Mouse (Mus musculus) cerebellum, postnatal 4 days (tissue): ENCODE measurements around the gene Lce1f.
"Not testable (repeated sequence)": the region's sequence is repeated elsewhere in the genome, so short reads cannot be mapped to it uniquely, and the experiment has no call there.

Experiments
- DNase-seq, 2 experiments: peaks; one replicate each; pipeline ENCODE4 v3.0.0; 2022; ENCODE audit warnings: low spot score in 2 of 2, mixed read lengths in 1 of 2

Gene Lce1f

DNA sequence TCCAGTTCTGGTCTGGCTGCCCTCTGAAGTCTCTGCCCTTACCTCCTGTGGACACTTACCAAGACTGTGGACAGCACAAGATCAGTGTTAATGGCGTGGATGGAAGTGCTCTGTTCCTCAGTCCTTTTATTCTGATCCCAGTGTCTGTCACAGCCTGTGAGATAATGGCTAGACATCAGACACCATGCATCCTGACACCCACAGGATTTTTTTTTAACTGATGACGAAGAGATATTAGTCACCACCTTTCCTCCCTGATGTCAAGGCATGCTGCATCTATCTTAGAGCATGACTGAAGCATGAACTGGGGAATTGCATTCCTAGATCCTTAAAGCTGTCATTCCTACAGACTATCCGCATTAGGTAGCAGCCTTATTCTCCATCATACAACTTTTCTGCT is at the start of gene Lce1f:
Gene Lce1f (minus strand): TSS at position 101 of the 400 bp plus-strand sequence.
- no peak for DNase-seq

DNA sequence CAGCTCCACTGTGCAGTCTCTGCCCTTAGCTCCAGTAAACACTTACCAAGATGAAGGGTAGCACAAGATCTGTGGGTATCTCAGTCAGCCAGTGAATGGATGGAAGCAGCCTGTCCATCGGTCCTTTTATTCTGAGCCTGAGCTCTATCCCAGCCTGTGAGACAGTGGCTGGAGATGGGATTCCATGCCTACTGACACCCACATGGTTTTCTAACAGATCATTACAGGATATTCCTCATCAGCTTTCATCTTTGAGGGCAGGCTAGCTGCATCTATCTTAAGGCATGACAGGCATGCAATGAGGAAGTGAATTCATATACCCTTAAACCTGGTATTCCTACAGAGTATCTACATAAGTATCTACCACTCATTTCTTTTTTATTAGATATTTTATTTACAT is 44.8 kb upstream of the Lce1f start, which contains the start of gene Lce1h:
Gene Lce1h (minus strand): TSS at position 101 of the 400 bp plus-strand sequence.
- DNase-seq = no peak

DNA sequence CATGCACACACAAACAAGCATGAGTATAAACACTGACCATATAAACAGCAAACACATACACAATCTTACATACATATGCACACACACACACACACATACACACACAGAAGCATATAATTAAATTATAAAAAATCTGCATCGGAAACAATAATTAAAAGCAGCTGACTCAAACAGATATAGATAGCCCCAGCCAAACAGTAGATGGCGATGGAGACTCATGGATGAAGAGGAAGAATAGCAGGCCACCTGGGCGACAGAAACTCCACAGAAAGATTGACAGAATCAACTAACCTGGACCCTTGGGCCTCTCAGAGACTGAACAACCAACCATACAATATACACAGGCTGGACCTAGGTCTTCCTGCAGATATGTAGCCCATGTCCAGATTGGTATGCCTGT is 33.0 kb upstream of the Lce1f start:
- DNase-seq = no peak

DNA sequence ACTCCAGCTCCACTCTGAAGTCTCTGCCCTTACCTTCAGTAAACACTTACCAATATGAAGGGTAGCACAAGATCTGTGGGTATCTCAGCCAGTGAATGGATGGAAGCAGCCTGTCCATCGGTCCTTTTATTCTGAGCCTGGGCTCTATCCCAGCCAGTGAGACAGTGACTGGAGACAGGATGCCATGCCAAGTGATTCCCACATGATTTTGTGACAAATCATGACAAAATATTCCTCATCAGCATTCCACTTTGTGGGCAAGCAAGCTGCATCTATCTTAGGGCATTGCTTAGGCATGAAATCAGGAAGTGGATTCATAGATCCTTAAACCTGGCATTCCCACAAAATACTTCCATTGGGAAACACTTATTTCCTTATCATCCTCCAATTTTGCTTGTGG is 32.1 kb upstream of the Lce1f start, which contains the start of gene Lce1g:
Gene Lce1g (minus strand): TSS at position 101 of the 400 bp plus-strand sequence.
- no peak for DNase-seq

DNA sequence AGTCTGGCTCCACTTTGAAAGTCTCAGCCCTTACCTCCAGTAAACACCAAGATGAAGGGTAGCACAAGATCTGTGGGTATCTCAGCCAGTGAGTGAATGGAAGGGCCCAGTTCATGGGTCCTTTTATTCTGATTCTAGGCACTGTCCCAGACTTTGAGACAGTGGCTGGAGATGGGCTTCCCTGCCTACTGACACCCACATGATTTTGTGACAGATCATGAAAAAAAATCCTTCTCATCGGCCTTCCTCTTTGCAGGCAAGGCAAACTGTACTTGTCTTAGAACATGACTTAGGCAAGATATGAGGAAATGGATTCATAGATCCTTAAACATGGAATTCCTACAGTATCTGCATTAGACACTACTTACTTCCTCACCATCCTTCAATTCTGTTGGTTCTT is 18.8 kb upstream of the Lce1f start, which contains the start of gene Gm38119:
Gene Gm38119 (minus strand): TSS at position 101 of the 400 bp plus-strand sequence.
- DNase-seq = no peak

DNA sequence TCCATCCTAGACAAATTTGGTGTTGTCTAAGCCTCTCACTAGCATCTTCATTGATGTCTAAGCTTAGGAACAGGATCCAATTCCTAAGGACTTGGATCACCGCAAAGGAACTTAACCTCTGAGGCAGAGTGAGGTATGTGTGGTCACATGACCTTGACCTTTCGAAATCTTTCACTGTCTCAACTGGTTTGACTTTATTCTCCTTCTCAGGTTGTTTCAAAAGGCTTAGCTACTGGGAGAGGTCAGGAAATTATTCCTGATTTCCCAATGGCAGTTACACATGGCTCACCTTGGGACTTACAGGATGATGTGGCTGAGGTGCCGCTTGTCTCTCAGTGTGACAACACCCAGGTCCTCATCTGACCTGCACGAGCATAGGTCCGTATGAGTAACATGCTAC is 2.5 kb upstream of the Lce1f start:
- no peak for DNase-seq

DNA sequence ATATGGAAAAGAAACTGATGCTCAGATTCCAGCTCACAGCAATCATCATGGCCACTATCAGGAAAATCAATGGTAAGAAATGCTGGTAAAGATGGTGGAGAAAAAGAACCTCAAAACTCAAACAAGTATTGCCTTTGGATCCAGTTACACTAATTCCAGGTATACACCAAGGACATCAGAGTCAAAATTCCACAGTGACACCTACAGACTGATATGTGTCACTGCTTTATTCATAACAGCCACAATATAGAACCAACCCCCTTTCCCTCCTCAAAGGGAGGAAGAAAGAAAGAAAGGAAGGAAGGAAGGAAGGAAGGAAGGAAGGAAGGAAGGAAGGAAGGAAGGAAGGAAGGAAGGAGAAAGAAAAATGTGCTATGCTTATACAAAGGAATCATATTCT is 5.0 kb downstream of the Lce1f start:
- no peak for DNase-seq

DNA sequence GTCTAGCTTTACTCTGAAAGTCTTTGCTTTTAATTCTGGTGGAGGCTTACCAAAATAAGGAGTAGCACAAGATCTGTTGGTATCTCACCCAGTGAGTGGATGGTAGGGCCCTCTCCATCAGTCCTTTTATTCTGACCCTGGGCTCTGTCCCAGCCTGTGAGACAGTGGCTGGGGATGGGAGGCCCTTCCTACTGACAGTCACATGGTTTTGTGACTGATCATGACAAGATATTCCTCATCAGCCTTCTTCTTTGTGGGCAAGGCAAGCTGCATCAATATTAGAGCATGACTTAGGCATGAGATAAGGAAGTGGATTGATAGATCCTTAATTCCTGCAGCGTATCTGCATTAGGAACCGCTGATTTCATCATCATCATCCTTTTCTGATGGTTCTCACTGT is 11.2 kb downstream of the Lce1f start, which contains the start of gene Lce1e:
Gene Lce1e (minus strand): TSS at position 101 of the 400 bp plus-strand sequence.
- DNase-seq = no peak

DNA sequence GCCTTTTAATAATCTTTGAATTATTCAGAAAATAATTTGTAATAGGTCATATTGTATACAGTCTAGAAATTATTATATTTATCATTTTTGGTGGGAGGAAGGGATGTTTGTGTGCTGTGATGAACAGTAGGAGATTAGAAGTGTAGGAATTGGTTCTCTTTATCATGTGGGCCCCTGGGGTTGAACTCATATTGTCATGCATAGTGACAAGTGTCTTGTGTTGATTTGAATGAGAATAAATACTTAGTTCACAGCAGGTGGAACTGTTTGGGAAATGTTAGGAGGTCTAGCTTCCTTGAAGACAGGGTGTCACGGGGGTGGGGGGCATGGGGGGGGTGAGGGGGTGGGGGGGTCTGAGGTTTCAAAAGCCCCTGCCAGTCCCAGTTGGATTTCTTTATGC is 25.5 kb downstream of the Lce1f start:
- DNase-seq = no peak

DNA sequence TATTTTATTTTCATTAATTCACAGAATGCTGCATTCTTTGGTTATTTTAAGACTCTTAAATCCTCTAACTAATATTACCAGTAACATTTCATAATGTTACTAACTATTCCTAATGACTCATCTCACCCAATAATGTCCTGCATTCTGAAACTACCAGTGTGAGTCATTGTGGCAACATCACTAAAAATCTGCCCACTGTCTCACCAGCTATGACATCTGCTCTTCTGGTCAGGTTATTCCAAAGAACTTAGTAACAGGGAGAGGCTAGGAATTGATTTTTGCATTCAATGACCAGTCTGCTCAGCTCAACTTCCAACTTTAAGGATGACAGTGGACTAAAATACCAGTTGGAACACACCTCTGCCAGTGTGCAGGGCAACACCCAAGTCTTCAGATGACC is 28.5 kb downstream of the Lce1f start:
- no peak for DNase-seq

DNA sequence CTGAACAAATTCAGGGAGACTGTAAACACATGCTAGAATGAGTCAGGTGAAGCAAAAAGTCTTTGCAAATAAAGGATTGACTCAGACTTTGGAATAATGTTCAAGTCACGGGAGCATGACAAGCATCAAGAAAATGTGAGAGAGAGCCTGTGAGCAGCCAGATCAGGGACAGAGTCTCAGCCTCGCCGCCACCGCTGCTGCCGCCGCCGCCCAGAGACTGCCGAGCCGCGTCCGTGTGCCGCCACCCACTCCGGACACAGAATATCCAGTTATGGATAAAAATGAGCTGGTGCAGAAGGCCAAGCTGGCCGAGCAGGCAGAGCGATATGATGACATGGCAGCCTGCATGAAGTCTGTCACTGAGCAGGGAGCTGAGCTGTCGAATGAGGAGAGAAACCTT is 31.0 kb downstream of the Lce1f start:
- not testable (repeated sequence) for DNase-seq

DNA sequence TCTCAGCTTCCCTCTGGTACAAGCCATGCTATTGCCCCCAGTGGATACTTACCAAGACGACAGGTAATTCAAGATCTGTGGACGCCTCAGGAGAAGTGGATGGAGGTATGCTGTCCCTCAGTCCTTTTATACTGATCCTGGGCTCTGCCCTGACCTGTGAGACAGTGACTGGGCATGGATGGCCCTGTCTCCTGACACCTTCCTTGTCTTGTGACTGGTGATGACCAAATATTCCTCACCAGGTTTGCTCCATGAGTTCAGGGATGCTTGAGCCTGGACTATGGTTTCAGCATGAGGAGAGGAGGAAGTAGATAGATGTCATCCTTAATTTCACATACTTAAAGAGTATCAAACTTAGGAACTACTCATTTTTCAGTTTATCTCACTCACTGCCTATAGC is 33.0 kb downstream of the Lce1f start, which contains the start of gene Lce1d:
Gene Lce1d (minus strand): TSS at position 101 of the 400 bp plus-strand sequence.
- DNase-seq = no peak

DNA sequence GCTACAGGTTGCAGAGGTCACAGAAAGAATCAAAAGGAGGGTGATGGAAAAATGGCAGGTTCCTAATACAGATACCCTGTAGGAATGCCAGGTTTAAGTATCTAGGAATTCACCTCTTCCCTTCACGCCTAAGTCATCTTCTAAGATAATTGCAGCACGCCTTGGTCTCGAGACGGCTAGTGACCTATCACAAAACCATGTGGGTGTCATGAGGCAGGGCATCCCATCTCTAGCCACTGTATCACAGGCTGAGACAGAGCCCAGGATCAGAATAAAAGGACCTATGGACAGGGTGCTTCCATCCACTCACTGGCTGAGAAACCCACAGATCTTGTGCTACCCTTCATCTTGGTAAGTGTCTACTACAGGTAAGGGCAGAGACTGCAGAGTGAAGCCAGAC is 41.2 kb downstream of the Lce1f start, which contains the start of gene Lce1c:
Gene Lce1c (plus strand): TSS at position 301 of the 400 bp plus-strand sequence.
- no peak for DNase-seq

DNA sequence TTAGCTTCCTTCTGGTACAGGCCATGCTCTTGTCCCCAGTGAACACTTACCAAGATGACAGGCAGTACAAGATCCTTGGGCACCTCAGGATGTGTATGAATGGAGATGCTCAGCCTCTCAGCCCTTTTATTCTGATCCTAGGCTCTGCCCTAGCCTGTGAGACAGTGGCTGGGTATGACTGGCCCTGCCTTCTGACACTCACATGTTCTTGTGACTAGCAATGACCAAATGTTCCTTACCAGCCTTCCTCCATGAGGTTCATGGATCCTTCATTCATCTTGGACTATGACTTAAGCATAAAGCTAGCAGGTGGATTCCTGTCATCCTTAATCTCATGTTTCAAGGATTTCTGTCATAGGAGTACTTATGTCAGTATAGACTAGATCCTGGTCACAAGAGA is 49.9 kb downstream of the Lce1f start, which contains the start of gene Lce1a2:
Gene Lce1a2 (minus strand): TSS at position 101 of the 400 bp plus-strand sequence.
- no peak for DNase-seq
